Mouse (Mus musculus): Measurements from ENCODE around the gene Gatb. TPM values are rescaled to one million over a fixed set of nuclear protein-coding genes. Genes with fewer than 3 reads are reported as not detected.
A peak's percentile ranks its signal among the peaks of the same experiment; 100 is the strongest.

The Gatb gene
- polyA plus RNA-seq, 1 experiment from 2014 or later = 23.2 TPM

DNA sequence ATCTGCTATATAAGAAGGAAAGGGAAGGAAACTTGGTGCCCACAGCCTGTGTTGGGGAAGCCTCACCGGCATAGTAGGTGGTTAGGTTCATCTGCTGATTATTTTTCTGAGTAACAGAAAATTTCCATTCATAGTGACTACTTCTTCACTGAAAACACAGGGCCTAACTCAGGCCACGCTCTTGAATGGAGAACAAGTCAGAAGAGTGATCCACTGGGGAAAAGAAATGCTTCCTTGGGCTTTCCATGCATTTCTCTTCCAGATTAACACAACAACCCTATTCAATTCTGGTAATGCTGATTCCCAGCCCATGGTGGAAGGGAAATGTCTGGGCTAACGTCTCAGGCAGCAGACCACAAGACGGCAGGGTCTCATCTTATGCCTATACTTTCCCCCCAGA is 124.6 kb downstream of the Gatb start:
- WGBS = 81% methylated on average over 4 of the region's 4 CpGs

DNA sequence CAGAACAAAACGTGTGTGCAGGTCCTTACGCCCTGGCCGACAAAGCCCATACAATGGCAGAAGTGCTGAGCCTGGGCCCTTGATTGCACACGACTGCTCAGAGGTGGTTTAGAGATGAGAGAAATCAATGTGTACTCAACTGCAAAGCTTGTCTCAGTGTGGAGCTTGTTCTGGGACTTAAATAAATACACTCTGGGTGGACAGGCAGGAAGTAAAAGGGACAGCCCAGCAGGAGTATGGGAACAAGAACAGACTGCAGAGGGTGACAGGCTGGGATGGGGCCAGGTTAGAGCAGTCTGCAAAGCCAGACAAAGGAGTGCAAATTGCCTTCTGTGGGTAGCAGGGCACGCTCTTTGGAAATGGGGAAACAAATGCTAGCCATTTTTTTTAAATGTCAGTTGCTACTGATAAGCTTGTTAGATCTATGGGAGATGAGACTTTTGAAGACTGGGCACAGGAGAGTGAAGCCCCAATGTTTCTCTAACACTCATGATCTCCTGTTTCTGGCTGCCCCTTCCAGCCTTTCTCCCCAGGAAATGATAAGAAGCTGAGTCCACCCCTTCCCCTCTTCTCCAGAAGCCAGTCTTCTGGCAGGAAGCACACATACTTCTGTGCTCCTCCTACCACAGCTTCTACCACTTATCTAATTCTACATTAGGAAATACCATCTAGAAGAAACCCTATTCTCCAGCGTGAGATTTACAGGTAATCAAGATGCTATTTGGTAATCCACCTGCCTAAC is 129.4 kb downstream of the Gatb start:
- Histone ChIP-seq H3K36me3 (ENCODE audit: control insufficient read depth, insufficient read depth, low read length) (no peaks in the 10 kb centered on the region), H3K4me1 (ENCODE audit: control insufficient read depth, insufficient read depth, low read length) (no peaks in the 10 kb centered on the region), H3K27ac (ENCODE audit: low read depth, low read length) (no peak overlapping the region), H3K4me2 (no peak overlapping the region), H3K4me3 (ENCODE audit: low read depth, low read length) (no peak overlapping the region), H3K9me3 (ENCODE audit: control insufficient read depth, low read length) (no peaks in the 10 kb centered on the region), H3K27me3 (ENCODE audit: control insufficient read depth, insufficient read depth, low read length) (no peaks in the 10 kb centered on the region), H3K9ac (ENCODE audit: low read length) (no peak overlapping the region)
- WGBS = 60% methylated on average over 6 of the region's 6 CpGs
- ATAC-seq (ENCODE audit: low FRiP score) = no peak
- DNase-seq (ENCODE audit: low spot score, missing footprints) = no peak

More for the DNA sequence above, 124.6 kb downstream of the Gatb start:
- H3K4me2 ChIP-seq = no peak overlapping the region
- H3K27ac ChIP-seq (ENCODE audit: low read depth, low read length) = no peak overlapping the region
- H3K36me3 ChIP-seq (ENCODE audit: control insufficient read depth, insufficient read depth, low read length) = no peaks in the 10 kb centered on the region
- H3K4me1 ChIP-seq (ENCODE audit: control insufficient read depth, insufficient read depth, low read length) = no peaks in the 10 kb centered on the region
- DNase-seq (ENCODE audit: low spot score, missing footprints) (peak; percentile 4), ATAC-seq (ENCODE audit: low FRiP score) (no peak)
- no peaks in the 10 kb centered on the region for H3K27me3 ChIP-seq (ENCODE audit: control insufficient read depth, insufficient read depth, low read length)
- no peaks in the 10 kb centered on the region for H3K9me3 ChIP-seq (ENCODE audit: control insufficient read depth, low read length)
- H3K4me3 ChIP-seq (ENCODE audit: low read depth, low read length) = no peak overlapping the region
- H3K9ac ChIP-seq (ENCODE audit: low read length) = no peak overlapping the region

Other genes starting within 250 kb of the Gatb start
- gene Fam160a1, start 243.2 kb downstream of the Gatb start, polyA plus RNA-seq (2014; fragmentation: Nextera tagmentation; extraction: Ambion mirVana) = 0.43 and 0.48 TPM in 2 replicates